Mouse (Mus musculus): Measurements from ENCODE around the gene Sephs2. TPM values are rescaled to one million over a fixed set of nuclear protein-coding genes. Genes with fewer than 3 reads are reported as not detected.

Gene Sephs2
- total and polyA plus RNA-seq, 2 experiments from 2014 or later, result 83.2 to 83.9 TPM

- H3K4me3 ChIP-seq (ENCODE audit: low read length), result no peak overlapping the region
- no peaks in the 10 kb centered on the region for H3K9me3 ChIP-seq (ENCODE audit: low read length)
- H3K9ac ChIP-seq (replicated peaks; ENCODE audit: low read length), result no peak overlapping the region
- no peak for DNase-seq (ENCODE audit: low spot score)
- WGBS, result 95% methylated on average over 4 of the region's 4 CpGs
- no peak overlapping the region for H3K27ac ChIP-seq
- peaks cover 11% of the 10 kb centered on the region for H3K4me1 ChIP-seq (ENCODE audit: insufficient read depth, low read length)
- no peak for ATAC-seq
- no peaks in the 10 kb centered on the region for H3K36me3 ChIP-seq (ENCODE audit: insufficient read depth, low read length)
- no peak for TF ChIP-seq CTCF (IDR thresholded peaks at IDR 0.05; ENCODE audit: low read depth)
- H3K4me2 ChIP-seq (ENCODE audit: low read depth, low read length), result no peak overlapping the region
- no peaks in the 10 kb centered on the region for H3K27me3 ChIP-seq (ENCODE audit: insufficient read depth, low read length)
Measured at GRCm38 (mm10) chr7:127271093-127271492, 2.8 kb downstream of the Sephs2 start.

GRCm38 (mm10) chr7:127270666-127271065 lies 3.2 kb downstream of the Sephs2 start:
- TF ChIP-seq CTCF (IDR thresholded peaks at IDR 0.05; ENCODE audit: low read depth), result no peak
- peaks cover 11% of the 10 kb centered on the region for H3K4me1 ChIP-seq (ENCODE audit: insufficient read depth, low read length)
- no peaks in the 10 kb centered on the region for H3K9me3 ChIP-seq (ENCODE audit: low read length)
- no peaks in the 10 kb centered on the region for H3K27me3 ChIP-seq (ENCODE audit: insufficient read depth, low read length)
- no peak overlapping the region for H3K4me3 ChIP-seq (ENCODE audit: low read length)
- no peak overlapping the region for H3K4me2 ChIP-seq (ENCODE audit: low read depth, low read length)
- no peak for ATAC-seq
- 93% methylated on average over 5 of the region's 5 CpGs for WGBS
- DNase-seq (ENCODE audit: low spot score), result no peak
- no peak overlapping the region for H3K27ac ChIP-seq
- H3K36me3 ChIP-seq (ENCODE audit: insufficient read depth, low read length), result no peaks in the 10 kb centered on the region
- H3K9ac ChIP-seq (replicated peaks; ENCODE audit: low read length), result no peak overlapping the region

GRCm38 (mm10) chr7:127270256-127270655 lies 3.6 kb downstream of the Sephs2 start:
- Histone ChIP-seq H3K27me3 (ENCODE audit: insufficient read depth, low read length) (no peaks in the 10 kb centered on the region), H3K4me1 (ENCODE audit: insufficient read depth, low read length) (peaks cover 11% of the 10 kb centered on the region), H3K27ac (no peak overlapping the region), H3K4me3 (ENCODE audit: low read length) (no peak overlapping the region), H3K4me2 (ENCODE audit: low read depth, low read length) (no peak overlapping the region), H3K9me3 (ENCODE audit: low read length) (no peaks in the 10 kb centered on the region), H3K36me3 (ENCODE audit: insufficient read depth, low read length) (no peaks in the 10 kb centered on the region), H3K9ac (replicated peaks; ENCODE audit: low read length) (no peak overlapping the region)
- whole genome bisulfite sequencing, result 87% methylated on average over 2 of the region's 2 CpGs
- DNase-seq (ENCODE audit: low spot score) (no peak), ATAC-seq (no peak)
- no peak for TF ChIP-seq CTCF (IDR thresholded peaks at IDR 0.05; ENCODE audit: low read depth)

GRCm38 (mm10) chr7:127263526-127263925 lies 10.3 kb downstream of the Sephs2 start:
- TF ChIP-seq CTCF (IDR thresholded peaks at IDR 0.05; ENCODE audit: low read depth), result no peak
- Histone ChIP-seq H3K36me3 (ENCODE audit: insufficient read depth, low read length) (no peaks in the 10 kb centered on the region), H3K9ac (replicated peaks; ENCODE audit: low read length) (no peak overlapping the region), H3K9me3 (ENCODE audit: low read length) (no peaks in the 10 kb centered on the region), H3K4me1 (ENCODE audit: insufficient read depth, low read length) (no peaks in the 10 kb centered on the region), H3K4me2 (ENCODE audit: low read depth, low read length) (no peak overlapping the region), H3K27ac (no peak overlapping the region), H3K27me3 (ENCODE audit: insufficient read depth, low read length) (no peaks in the 10 kb centered on the region), H3K4me3 (ENCODE audit: low read length) (no peak overlapping the region)
- WGBS, result 95% methylated on average over 3 of the region's 3 CpGs
- ATAC-seq, result no peak
- DNase-seq (ENCODE audit: low spot score), result no peak

- DNase-seq (ENCODE audit: low spot score), result no peak
- H3K9me3 ChIP-seq (ENCODE audit: low read length), result no peaks in the 10 kb centered on the region
- WGBS, result 79% methylated on average over 10 of the region's 10 CpGs
- no peaks in the 10 kb centered on the region for H3K36me3 ChIP-seq (ENCODE audit: insufficient read depth, low read length)
- H3K4me1 ChIP-seq (ENCODE audit: insufficient read depth, low read length), result no peaks in the 10 kb centered on the region
- no peak for ATAC-seq
- H3K27ac ChIP-seq, result no peak overlapping the region
- H3K27me3 ChIP-seq (ENCODE audit: insufficient read depth, low read length), result no peaks in the 10 kb centered on the region
- no peak overlapping the region for H3K9ac ChIP-seq (replicated peaks; ENCODE audit: low read length)
- TF ChIP-seq CTCF (IDR thresholded peaks at IDR 0.05; ENCODE audit: low read depth), result no peak
- no peak overlapping the region for H3K4me2 ChIP-seq (ENCODE audit: low read depth, low read length)
- H3K4me3 ChIP-seq (ENCODE audit: low read length), result no peak overlapping the region
Measured at GRCm38 (mm10) chr7:127262218-127262961, 11.5 kb downstream of the Sephs2 start.

GRCm38 (mm10) chr7:127260309-127261111 lies 13.3 kb downstream of the Sephs2 start, which contains the start of gene Dctpp1:
Gene Dctpp1, minus strand, starts transcription at chr7:127260709.
- no peaks in the 10 kb centered on the region for H3K36me3 ChIP-seq (ENCODE audit: insufficient read depth, low read length)
- H3K4me3 ChIP-seq (ENCODE audit: low read length), result peak within 1 kb of the TSS; percentile 59
- WGBS, result under 1% methylated on average over 49 of the region's 50 CpGs

More at GRCm38 (mm10) chr7:127260309-127261111, 13.3 kb downstream of the Sephs2 start, which contains the start of gene Dctpp1:
- DNase-seq (ENCODE audit: low spot score), result peak; percentile 99
- Histone ChIP-seq H3K9ac (replicated peaks; ENCODE audit: low read length) (peak within 1 kb of the TSS; percentile 53), H3K9me3 (ENCODE audit: low read length) (no peaks in the 10 kb centered on the region), H3K4me1 (ENCODE audit: insufficient read depth, low read length) (no peaks in the 10 kb centered on the region), H3K27me3 (ENCODE audit: insufficient read depth, low read length) (no peaks in the 10 kb centered on the region), H3K4me2 (ENCODE audit: low read depth, low read length) (peak within 1 kb of the TSS; percentile 59), H3K27ac (peak within 1 kb of the TSS; percentile 28; the same call in 1 of the 2 replicates)
- TF ChIP-seq CTCF (IDR thresholded peaks at IDR 0.05; ENCODE audit: low read depth), result peak; percentile 80
- ATAC-seq, result peak; percentile 99

Measured in hindbrain, postnatal 0 days (tissue).